Mouse (Mus musculus) stomach, embryonic 14.5 days (tissue): ENCODE measurements around the gene Chrnb4. TPM values are rescaled to one million over a fixed set of nuclear protein-coding genes. Genes with fewer than 3 reads are reported as not detected.

ENCODE experiments used
- ATAC-seq: fragments of 200-750 bp; cut with Nextera tagmentation; 2 replicates; pipeline ENCODE4 v1.8.0; 2017; ENCODE audit warnings: low read depth, moderate TSS enrichment; ENCODE audit not compliant: insufficient number of reproducible peaks, insufficient read depth, low FRiP score
- H3K27ac ChIP-seq: fragments of 300-500 bp; sonication (generic); 2 replicates; pipeline ENCODE4 v1.5.1; 2014; ENCODE audit warnings: mild to moderate bottlenecking, low read length, moderate library complexity, mixed read lengths
- H3K27me3 ChIP-seq: fragments of 300-500 bp; sonication (generic); 2 replicates; pipeline ENCODE4 v1.6.1; 2014; ENCODE audit warnings: low read length, control low read depth, mixed read lengths; ENCODE audit not compliant: control insufficient read depth, insufficient read depth
- H3K36me3 ChIP-seq: fragments of 300-500 bp; sonication (generic); 2 replicates; pipeline ENCODE4 v1.6.1; 2014; ENCODE audit warnings: mild to moderate bottlenecking, control low read depth, low read length, moderate library complexity, mixed read lengths; ENCODE audit not compliant: control insufficient read depth, insufficient read depth
- H3K4me1 ChIP-seq: fragments of 300-500 bp; sonication (generic); 2 replicates; pipeline ENCODE4 v1.6.1; 2014; ENCODE audit warnings: low read length, control low read depth, mixed read lengths; ENCODE audit not compliant: control insufficient read depth, insufficient read depth
- H3K4me2 ChIP-seq: fragments of 300-500 bp; sonication (generic); replicated peaks from 2 replicates; pipeline ENCODE4 v1.6.1; 2014; ENCODE audit warnings: low read depth, low read length, control low read depth
- H3K4me3 ChIP-seq: fragments of 300-500 bp; sonication (generic); 2 replicates; pipeline ENCODE4 v1.5.1; 2014; ENCODE audit warnings: low read depth, low read length, control low read depth
- H3K9ac ChIP-seq: fragments of 300-500 bp; sonication (generic); replicated peaks from 2 replicates; pipeline ENCODE4 v1.6.1; 2014; ENCODE audit warnings: low read depth, mild to moderate bottlenecking, control low read depth, low read length, moderate library complexity, mixed read lengths
- H3K9me3 ChIP-seq: fragments of 300-500 bp; sonication (generic); 2 replicates; pipeline ENCODE4 v1.6.1; 2016; ENCODE audit warnings: low read depth, low read length, control low read depth; ENCODE audit not compliant: control insufficient read depth
- WGBS: fragments of 180-500 bp; shearing (Covaris S2); extraction: QIAGEN DNeasy Blood & Tissue Kit; methylation state at CpG from one replicate; pipeline ENCODE4 v1.1.7; 2014; 5-methylcytosine and 5-hydroxymethylcytosine counted together
- polyA plus RNA-seq: library from polyadenylated mRNA; unstranded; fragments of >200 nt; fragmentation: Nextera tagmentation; extraction: Ambion mirVana; gene quantifications from 2 replicates; pipeline ENCODE4 v1.2.1, GENCODE M21; 2014

Chrnb4 gene
- polyA plus RNA-seq, 1 experiment from 2014 or later = 7.6 TPM

- H3K4me2 ChIP-seq = no peak overlapping the region
- H3K27me3 ChIP-seq = no peaks in the 10 kb centered on the region
- no peak for ATAC-seq
- H3K27ac ChIP-seq = no peak overlapping the region
- 58% methylated on average over 6 of the region's 6 CpGs for WGBS
- no peak overlapping the region for H3K9ac ChIP-seq
- H3K9me3 ChIP-seq = no peaks in the 10 kb centered on the region
- H3K4me3 ChIP-seq = no peak overlapping the region
- no peaks in the 10 kb centered on the region for H3K36me3 ChIP-seq
- no peaks in the 10 kb centered on the region; the same call in 1 of the 2 replicates for H3K4me1 ChIP-seq
Observed at GRCm38 (mm10) chr9:55031435-55032167, 17.0 kb downstream of the Chrnb4 start.

GRCm38 (mm10) chr9:55026275-55026663 lies 22.3 kb downstream of the Chrnb4 start, which contains the start of gene Chrna3:
TSS of gene Chrna3 (minus strand) at chr9:55026562.
- H3K4me1 ChIP-seq = no peaks in the 10 kb centered on the region; the same call in 1 of the 2 replicates
- peaks cover 16% of the 10 kb centered on the region for H3K27me3 ChIP-seq
- peak within 1 kb of the TSS; percentile 41 for H3K4me2 ChIP-seq
- no peaks in the 10 kb centered on the region for H3K36me3 ChIP-seq
- 1% methylated on average over 39 of the region's 39 CpGs for WGBS
- H3K27ac ChIP-seq = no peak within 1 kb of the TSS
- peak within 1 kb of the TSS; percentile 22 for H3K4me3 ChIP-seq
- no peaks in the 10 kb centered on the region for H3K9me3 ChIP-seq
- H3K9ac ChIP-seq = no peak within 1 kb of the TSS
- peak; percentile 62; the same call in 1 of the 2 replicates for ATAC-seq

GRCm38 (mm10) chr9:55025534-55026274 lies 22.9 kb downstream of the Chrnb4 start:
- H3K4me2 ChIP-seq = peak overlapping the region; percentile 41
- ATAC-seq = peak; percentile 38; the same call in 1 of the 2 replicates
- peak overlapping the region; percentile 22 for H3K4me3 ChIP-seq
- H3K36me3 ChIP-seq = no peaks in the 10 kb centered on the region
- H3K9me3 ChIP-seq = no peaks in the 10 kb centered on the region
- no peak overlapping the region for H3K27ac ChIP-seq
- no peak overlapping the region for H3K9ac ChIP-seq
- H3K27me3 ChIP-seq = peaks cover 16% of the 10 kb centered on the region
- WGBS = 8% methylated on average over 38 of the region's 38 CpGs
- no peaks in the 10 kb centered on the region; the same call in 1 of the 2 replicates for H3K4me1 ChIP-seq

GRCm38 (mm10) chr9:55023902-55024583 lies 24.5 kb downstream of the Chrnb4 start:
- no peak overlapping the region for H3K9ac ChIP-seq
- no peaks in the 10 kb centered on the region for H3K36me3 ChIP-seq
- H3K9me3 ChIP-seq = no peaks in the 10 kb centered on the region
- 41% methylated on average over 13 of the region's 13 CpGs for WGBS
- no peak overlapping the region for H3K4me3 ChIP-seq
- peaks cover 16% of the 10 kb centered on the region for H3K27me3 ChIP-seq
- H3K4me2 ChIP-seq = no peak overlapping the region
- ATAC-seq = no peak
- H3K4me1 ChIP-seq = no peaks in the 10 kb centered on the region; the same call in 1 of the 2 replicates
- H3K27ac ChIP-seq = no peak overlapping the region

GRCm38 (mm10) chr9:55023326-55023725 lies 25.3 kb downstream of the Chrnb4 start:
- H3K9ac ChIP-seq = no peak overlapping the region
- 85% methylated on average over 5 of the region's 5 CpGs for WGBS
- peaks cover 16% of the 10 kb centered on the region for H3K27me3 ChIP-seq
- H3K27ac ChIP-seq = no peak overlapping the region
- no peak for ATAC-seq
- no peaks in the 10 kb centered on the region; the same call in 1 of the 2 replicates for H3K4me1 ChIP-seq
- H3K4me2 ChIP-seq = no peak overlapping the region
- no peaks in the 10 kb centered on the region for H3K9me3 ChIP-seq
- H3K36me3 ChIP-seq = no peaks in the 10 kb centered on the region
- H3K4me3 ChIP-seq = no peak overlapping the region

GRCm38 (mm10) chr9:55016926-55017325 lies 31.7 kb downstream of the Chrnb4 start:
- 74% methylated on average over 3 of the region's 3 CpGs for WGBS
- H3K4me1 ChIP-seq = no peaks in the 10 kb centered on the region
- no peak overlapping the region for H3K4me3 ChIP-seq
- ATAC-seq = no peak
- no peak overlapping the region for H3K27ac ChIP-seq
- H3K36me3 ChIP-seq = no peaks in the 10 kb centered on the region
- H3K27me3 ChIP-seq = no peaks in the 10 kb centered on the region
- no peak overlapping the region for H3K4me2 ChIP-seq
- no peak overlapping the region for H3K9ac ChIP-seq
- H3K9me3 ChIP-seq = no peaks in the 10 kb centered on the region

GRCm38 (mm10) chr9:55010588-55011350 lies 37.8 kb downstream of the Chrnb4 start:
- no peak overlapping the region for H3K9ac ChIP-seq
- no peaks in the 10 kb centered on the region for H3K27me3 ChIP-seq
- 32% methylated on average over 6 of the region's 6 CpGs for WGBS
- H3K4me2 ChIP-seq = no peak overlapping the region
- H3K9me3 ChIP-seq = no peaks in the 10 kb centered on the region
- H3K27ac ChIP-seq = no peak overlapping the region
- H3K4me1 ChIP-seq = no peaks in the 10 kb centered on the region
- no peaks in the 10 kb centered on the region for H3K36me3 ChIP-seq
- ATAC-seq = no peak
- no peak overlapping the region for H3K4me3 ChIP-seq

GRCm38 (mm10) chr9:55009692-55010091 lies 38.9 kb downstream of the Chrnb4 start:
- 60% methylated on average over 2 of the region's 2 CpGs for WGBS
- H3K9ac ChIP-seq = no peak overlapping the region
- no peaks in the 10 kb centered on the region for H3K27me3 ChIP-seq
- H3K4me2 ChIP-seq = no peak overlapping the region
- H3K4me3 ChIP-seq = no peak overlapping the region
- H3K27ac ChIP-seq = no peak overlapping the region
- H3K4me1 ChIP-seq = no peaks in the 10 kb centered on the region
- no peak for ATAC-seq
- no peaks in the 10 kb centered on the region for H3K9me3 ChIP-seq
- no peaks in the 10 kb centered on the region for H3K36me3 ChIP-seq
